Comparison of ENCODE assay signal across 14 mouse cellular contexts in genomic region chr19:45312713-45313365, GRCm38 (mm10). TPM values are rescaled to one million over a fixed set of nuclear protein-coding genes. Genes with fewer than 3 reads are reported as not detected.
DNase-seq lines count a peak whose midpoint lies in the region; ATAC-seq and TF ChIP-seq lines count a peak whose summit lies in the region.
"Had no signal": no experiment of that assay in that cellular context is flagged by ENCODE, and none has a peak within 500 bp of the region (broad histone marks: within the 10 kb centered on the region; RNA-seq: fewer than 3 reads in every experiment).

No protein-coding gene starts in this region.

- no peak for TF ChIP-seq CTCF in forebrain, postnatal 0 days (IDR thresholded peaks at IDR 0.05; ENCODE audit: low read depth)

- H3K4me3 ChIP-seq in neural tube, embryonic 11.5 days (ENCODE audit: low read depth, low read length): no peak overlapping the region
- H3K4me3 ChIP-seq in forebrain, postnatal 0 days (ENCODE audit: low read depth, low read length): no peak overlapping the region
- no peak overlapping the region for H3K4me3 ChIP-seq in midbrain, embryonic 11.5 days (ENCODE audit: low read depth, low read length)
- H3K4me3 ChIP-seq: megakaryocyte, embryonic 14.5 days had no signal

- H3K36me3 ChIP-seq in neural tube, embryonic 11.5 days (ENCODE audit: control insufficient read depth, insufficient read depth, low read length): no peaks in the 10 kb centered on the region
- H3K36me3 ChIP-seq in forebrain, postnatal 0 days (ENCODE audit: insufficient read depth): no peaks in the 10 kb centered on the region
- H3K36me3 ChIP-seq in midbrain, embryonic 11.5 days (ENCODE audit: control insufficient read depth, insufficient read depth, low read length): no peaks in the 10 kb centered on the region
- H3K36me3 ChIP-seq: G1E had no signal

- peak overlapping the region; percentile 72 for H3K27ac ChIP-seq in neural tube, embryonic 11.5 days (ENCODE audit: low read depth, low read length)
- peak overlapping the region; percentile 67; the same call in 1 of the 2 replicates for H3K27ac ChIP-seq in forebrain, postnatal 0 days (ENCODE audit: low read depth, low read length)
- H3K27ac ChIP-seq in midbrain, embryonic 11.5 days (ENCODE audit: low read depth, low read length): peak overlapping the region; percentile 45

- no peaks in the 10 kb centered on the region for H3K9me3 ChIP-seq in neural tube, embryonic 11.5 days (ENCODE audit: control insufficient read depth, low read length)
- no peaks in the 10 kb centered on the region for H3K9me3 ChIP-seq in forebrain, postnatal 0 days (ENCODE audit: low read length)
- no peaks in the 10 kb centered on the region for H3K9me3 ChIP-seq in midbrain, embryonic 11.5 days (ENCODE audit: control insufficient read depth, low read length)
- H3K9me3 ChIP-seq: G1E had no signal

- peak overlapping the region; percentile 32 for H3K9ac ChIP-seq in neural tube, embryonic 11.5 days (ENCODE audit: low read length)
- no peak overlapping the region for H3K9ac ChIP-seq in forebrain, postnatal 0 days
- H3K9ac ChIP-seq in midbrain, embryonic 11.5 days (ENCODE audit: low read length): peak overlapping the region; percentile 9

- peaks cover 24% of the 10 kb centered on the region for H3K4me1 ChIP-seq in neural tube, embryonic 11.5 days (ENCODE audit: control insufficient read depth, insufficient read depth, low read length)
- peaks cover 10% of the 10 kb centered on the region; the same call in 1 of the 2 replicates for H3K4me1 ChIP-seq in forebrain, postnatal 0 days (ENCODE audit: insufficient read depth)
- peaks cover 36% of the 10 kb centered on the region for H3K4me1 ChIP-seq in midbrain, embryonic 11.5 days (ENCODE audit: control insufficient read depth, insufficient read depth, low read length)

- WGBS in neural tube, embryonic 11.5 days: 19% methylated on average over 6 of the region's 6 CpGs
- WGBS in forebrain, postnatal 0 days: 13% methylated on average over 6 of the region's 6 CpGs
- 7% methylated on average over 6 of the region's 6 CpGs for WGBS in midbrain, embryonic 11.5 days

- H3K4me2 ChIP-seq in neural tube, embryonic 11.5 days (ENCODE audit: low read depth): no peak overlapping the region
- no peak overlapping the region for H3K4me2 ChIP-seq in forebrain, postnatal 0 days (ENCODE audit: low read depth)
- 0 out of 2 replicates have a peak overlapping the region, but pooled peaks have one; percentile 0 for H3K4me2 ChIP-seq in midbrain, embryonic 11.5 days
- H3K4me2 ChIP-seq: liver, embryonic 11.5 days had no signal

- DNase-seq in neural tube, embryonic 11.5 days (ENCODE audit: low spot score): no peak
- DNase-seq in neural tube, embryonic 10.5 days (ENCODE audit: extremely low spot score, low spot score): no peak
- DNase-seq in forebrain, postnatal 0 days: no peak
- peak; percentile 92 for DNase-seq in midbrain, embryonic 11.5 days (ENCODE audit: low spot score, missing footprints)
- DNase-seq in left cerebral cortex, adult 8-10 months (ENCODE audit: low spot score in 2 of 2): no peak
- DNase-seq: adrenal gland, adult 8-10 months; gastrocnemius, postnatal 10 days; right cerebral cortex, postnatal 25 days; thymus, postnatal 4 days had no signal

- ATAC-seq in neural tube, embryonic 11.5 days (ENCODE audit: insufficient read depth, low FRiP score, low TSS enrichment): no peak
- ATAC-seq in forebrain, postnatal 0 days: no peak
- ATAC-seq in midbrain, embryonic 11.5 days (ENCODE audit: low FRiP score): peak; percentile 53
- ATAC-seq in erythroblast, adult 5-6 weeks (replicated peaks; ENCODE audit: low FRiP score, poor library complexity, severe bottlenecking): no peak
- ATAC-seq in granulocyte monocyte progenitor cell, adult 5-6 weeks (replicated peaks; ENCODE audit: poor library complexity, severe bottlenecking): no peak

- peaks cover 8% of the 10 kb centered on the region for H3K27me3 ChIP-seq in neural tube, embryonic 11.5 days (ENCODE audit: control insufficient read depth, insufficient read depth, low read length)
- no peaks in the 10 kb centered on the region; the same call in 1 of the 2 replicates for H3K27me3 ChIP-seq in forebrain, postnatal 0 days (ENCODE audit: insufficient read depth, low read length)
- H3K27me3 ChIP-seq in midbrain, embryonic 11.5 days (ENCODE audit: control insufficient read depth, insufficient read depth, low read length): peaks cover 30% of the 10 kb centered on the region

RNA-seq across cellular contexts. Expression of gene Btrc, which starts 50.7 kb away (rescaled TPM):
- 64.7 and 68.4 TPM in 2 replicates for polyA plus RNA-seq in neural tube, embryonic 11.5 days (2014; fragmentation: Nextera tagmentation; extraction: Ambion mirVana)
- total RNA-seq in forebrain, postnatal 0 days (2014; rRNA removed): 57.2 and 64.7 TPM in 2 replicates
- polyA plus RNA-seq in forebrain, postnatal 0 days (2015; fragmentation: Nextera tagmentation; extraction: Ambion mirVana): 35.6 and 46.9 TPM in 2 replicates
- 49.5 and 58.7 TPM in 2 replicates for polyA plus RNA-seq in midbrain, embryonic 11.5 days (2014; fragmentation: Nextera tagmentation; extraction: Ambion mirVana)
- 357 and 382 TPM in 2 replicates for total RNA-seq in erythroblast, adult 5-6 weeks (2015; ENCODE audit: low replicate concordance)
- 645 and 662 TPM in 2 replicates for total RNA-seq in erythroblast, adult 5-6 weeks (2017; ENCODE audit: low replicate concordance)
- 100 to 1,000 TPM in 1 of 4 experiments, 10 to 100 TPM in 3; 95.8 to 104 (median 97.6) TPM for total RNA-seq in left cerebral cortex, adult 8-10 months (2022)
- 19.4 and 20.1 TPM in 2 replicates for total RNA-seq in granulocyte monocyte progenitor cell, adult 5-6 weeks (2014; fragmentation: Nextera tagmentation)
- total RNA-seq in granulocyte monocyte progenitor cell, adult 5-6 weeks (2017): 16.0 and 17.6 TPM in 2 replicates
